Mouse (Mus musculus) liver, embryonic 13.5 days (tissue): ENCODE measurements around the gene Gm5741. TPM values are rescaled to one million over a fixed set of nuclear protein-coding genes. Genes with fewer than 3 reads are reported as not detected.

Experiments used
- ATAC-seq: fragments of 200-750 bp; cut with Nextera tagmentation; 2 replicates; pipeline ENCODE4 v1.8.0; 2017; ENCODE audit warnings: low read depth, mild to moderate bottlenecking, moderate number of reproducible peaks, moderate library complexity
- DNase-seq: peaks from one replicate; pipeline ENCODE4 v3.0.0; 2022
- H3K27ac ChIP-seq: fragments of 300-500 bp; sonication (generic); 2 replicates; pipeline ENCODE4 v1.5.1; 2015; ENCODE audit warnings: moderate library complexity, mild to moderate bottlenecking, inconsistent platforms
- H3K27me3 ChIP-seq: fragments of 300-500 bp; sonication (generic); 2 replicates; pipeline ENCODE4 v1.6.1; 2015; ENCODE audit warnings: mild to moderate bottlenecking, inconsistent platforms
- H3K36me3 ChIP-seq: fragments of 300-500 bp; sonication (generic); 2 replicates; pipeline ENCODE4 v1.6.1; 2015; ENCODE audit warnings: mild to moderate bottlenecking, inconsistent platforms
- H3K4me1 ChIP-seq: fragments of 300-500 bp; sonication (generic); replicated peaks from 2 replicates; pipeline ENCODE4 v1.6.1; 2015; ENCODE audit warnings: inconsistent platforms
- H3K4me2 ChIP-seq: fragments of 300-500 bp; sonication (generic); 2 replicates; pipeline ENCODE4 v1.6.1; 2015; ENCODE audit warnings: inconsistent platforms, mild to moderate bottlenecking, moderate library complexity
- H3K4me3 ChIP-seq: fragments of 300-500 bp; sonication (generic); replicated peaks from 2 replicates; pipeline ENCODE4 v1.5.1; 2015; ENCODE audit warnings: mild to moderate bottlenecking, inconsistent platforms
- H3K9ac ChIP-seq: fragments of 300-500 bp; sonication (generic); 2 replicates; pipeline ENCODE4 v1.6.1; 2015; ENCODE audit warnings: mild to moderate bottlenecking, inconsistent platforms
- H3K9me3 ChIP-seq: fragments of 300-500 bp; sonication (generic); replicated peaks from 2 replicates; pipeline ENCODE4 v1.6.1; 2016; ENCODE audit warnings: inconsistent platforms
- WGBS: fragments of 180-500 bp; shearing (Covaris S2); methylation state at CpG from one replicate; pipeline ENCODE4 v1.1.7; 2015; ENCODE audit not compliant: insufficient replicate concordance; 5-methylcytosine and 5-hydroxymethylcytosine counted together
- polyA plus RNA-seq: library from polyadenylated mRNA; unstranded; fragments of >200 nt; fragmentation: Nextera tagmentation; extraction: Ambion mirVana; gene quantifications from 2 replicates; pipeline ENCODE4 v1.2.1, GENCODE M21; 2015

Gm5741 gene
- polyA plus RNA-seq, 1 experiment from 2014 or later: not detected

DNA sequence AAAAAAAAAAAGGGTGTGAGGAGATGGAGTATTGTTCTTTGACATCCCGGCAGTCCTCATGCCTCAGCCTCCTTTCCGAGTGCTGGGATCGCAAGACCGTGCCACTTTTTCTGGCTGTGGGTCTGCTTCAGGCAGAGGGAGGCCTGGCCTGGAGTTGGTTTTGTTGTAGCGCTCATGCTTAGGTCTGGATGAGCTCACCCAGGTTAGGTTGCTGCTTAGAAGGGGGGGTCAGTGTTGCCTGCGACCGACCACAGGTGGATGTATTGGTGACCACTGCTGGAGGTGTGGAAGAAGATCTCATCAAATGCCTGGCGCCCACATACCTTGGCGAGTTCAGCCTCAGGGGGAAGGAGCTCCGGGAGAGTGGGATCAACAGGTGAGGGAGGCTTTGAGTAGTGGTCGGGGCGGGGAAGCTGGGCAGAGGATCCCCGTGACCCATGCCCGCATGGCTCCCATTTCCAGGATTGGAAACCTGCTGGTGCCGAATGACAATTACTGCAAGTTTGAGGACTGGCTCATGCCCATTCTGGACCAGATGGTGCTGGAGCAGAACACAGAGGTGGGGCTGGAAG lies 5.3 kb upstream of the Gm5741 start:
- DNase-seq (no peak), ATAC-seq (no peak)
- H3K4me1 ChIP-seq: peaks cover 72% of the 10 kb centered on the region
- H3K36me3 ChIP-seq: peaks cover 47% of the 10 kb centered on the region
- 85% methylated on average over 15 of the region's 15 CpGs for WGBS
- peak overlapping the region; percentile 91 for H3K4me3 ChIP-seq
- 0 out of 2 replicates have a peak overlapping the region, but pooled peaks have one; percentile 15 for H3K27ac ChIP-seq
- peak overlapping the region; percentile 77 for H3K4me2 ChIP-seq
- no peaks in the 10 kb centered on the region for H3K9me3 ChIP-seq
- H3K27me3 ChIP-seq: no peaks in the 10 kb centered on the region
- peak overlapping the region; percentile 93; the same call in 1 of the 2 replicates for H3K9ac ChIP-seq

- Histone ChIP-seq H3K4me2 (peak overlapping the region; percentile 77), H3K9ac (peak overlapping the region; percentile 93), H3K9me3 (no peaks in the 10 kb centered on the region), H3K4me1 (peaks cover 67% of the 10 kb centered on the region), H3K36me3 (peaks cover 42% of the 10 kb centered on the region), H3K4me3 (peak overlapping the region; percentile 91), H3K27me3 (no peaks in the 10 kb centered on the region), H3K27ac (peak overlapping the region; percentile 94)
- DNase-seq (no peak), ATAC-seq (no peak)
- 37% methylated on average over 9 of the region's 9 CpGs for WGBS
These were observed 4.7 kb upstream of the Gm5741 start for GRCm38 (mm10) chr8:85072364-85072929.

DNA sequence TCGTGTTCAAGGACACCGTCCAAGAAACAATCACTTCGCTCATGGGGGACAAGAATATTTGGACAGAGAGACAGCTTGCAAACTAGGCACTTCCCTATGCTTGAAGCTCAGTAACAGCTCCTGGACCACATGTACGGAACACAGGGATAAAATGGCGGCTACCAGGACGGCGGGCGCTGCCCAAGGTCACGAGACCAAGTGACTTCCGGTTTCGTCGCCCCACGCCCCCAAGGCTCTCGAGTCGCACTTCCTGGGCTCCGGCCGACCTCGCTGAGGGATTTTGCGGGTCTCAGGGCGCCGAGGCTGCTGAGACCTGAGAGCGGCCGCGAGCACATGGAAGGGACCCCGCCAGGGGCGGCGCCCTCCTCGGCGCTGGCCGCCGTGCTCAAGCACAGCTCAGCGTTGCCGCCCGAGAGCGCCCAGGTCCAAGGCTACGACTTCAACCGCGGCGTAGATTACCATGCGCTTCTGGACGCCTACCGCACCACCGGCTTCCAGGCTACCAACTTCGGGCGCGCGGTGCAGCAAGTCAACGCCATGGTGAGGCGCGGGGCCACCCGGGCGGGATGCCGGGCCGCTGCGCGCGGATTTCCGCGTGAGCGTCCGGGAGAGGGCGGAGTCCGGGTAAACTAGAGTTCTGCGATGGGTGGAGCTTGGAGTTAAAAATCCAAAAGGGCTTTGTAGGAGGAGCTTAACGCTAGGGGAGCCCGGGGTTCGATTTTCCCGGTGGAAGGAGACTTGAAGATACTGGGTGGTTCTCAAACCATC lies 3.9 kb upstream of the Gm5741 start, which contains the start of gene Dhps:
Gene Dhps (plus strand): TSS at position 244 of the 768 bp plus-strand sequence.
- no peaks in the 10 kb centered on the region for H3K27me3 ChIP-seq
- ATAC-seq (peak; percentile 77), DNase-seq (peak; percentile 84)
- under 1% methylated on average over 66 of the region's 68 CpGs for WGBS
- peak within 1 kb of the TSS; percentile 77 for H3K4me2 ChIP-seq
- peak within 1 kb of the TSS; percentile 94 for H3K27ac ChIP-seq
- H3K4me1 ChIP-seq: peaks cover 59% of the 10 kb centered on the region
- H3K9ac ChIP-seq: peak within 1 kb of the TSS; percentile 93
- H3K4me3 ChIP-seq: peak within 1 kb of the TSS; percentile 91
- H3K9me3 ChIP-seq: no peaks in the 10 kb centered on the region
- peaks cover 38% of the 10 kb centered on the region for H3K36me3 ChIP-seq

DNA sequence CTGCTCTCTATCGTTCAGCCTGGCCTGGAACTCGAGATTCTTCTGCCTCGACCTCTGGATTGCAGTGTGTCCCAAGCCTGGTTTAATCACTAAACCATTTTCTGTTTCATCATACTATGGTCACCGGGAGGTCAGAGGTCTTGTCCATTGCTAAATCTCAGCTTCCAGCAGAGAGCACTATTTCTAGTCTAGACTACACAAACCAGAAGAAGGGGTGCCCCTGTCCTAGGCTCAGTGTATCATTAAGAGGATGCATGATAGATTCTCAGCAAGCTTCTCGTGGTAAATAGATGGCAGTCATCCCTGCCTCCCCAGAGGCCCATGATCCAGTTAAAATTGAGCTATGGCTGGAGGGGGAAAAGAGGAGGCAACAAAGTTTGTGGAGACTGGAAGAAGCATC lies 3.3 kb upstream of the Gm5741 start:
- DNase-seq: no peak
- Histone ChIP-seq H3K9me3 (no peaks in the 10 kb centered on the region), H3K27me3 (no peaks in the 10 kb centered on the region), H3K27ac (peak overlapping the region; percentile 94), H3K4me3 (peak overlapping the region; percentile 91), H3K36me3 (peaks cover 33% of the 10 kb centered on the region), H3K4me1 (peaks cover 53% of the 10 kb centered on the region), H3K4me2 (peak overlapping the region; percentile 77), H3K9ac (peak overlapping the region; percentile 93; the same call in 1 of the 2 replicates)
- 67% methylated on average over 5 of the region's 5 CpGs for WGBS
- peak; percentile 10; the same call in 1 of the 2 replicates for ATAC-seq

DNA sequence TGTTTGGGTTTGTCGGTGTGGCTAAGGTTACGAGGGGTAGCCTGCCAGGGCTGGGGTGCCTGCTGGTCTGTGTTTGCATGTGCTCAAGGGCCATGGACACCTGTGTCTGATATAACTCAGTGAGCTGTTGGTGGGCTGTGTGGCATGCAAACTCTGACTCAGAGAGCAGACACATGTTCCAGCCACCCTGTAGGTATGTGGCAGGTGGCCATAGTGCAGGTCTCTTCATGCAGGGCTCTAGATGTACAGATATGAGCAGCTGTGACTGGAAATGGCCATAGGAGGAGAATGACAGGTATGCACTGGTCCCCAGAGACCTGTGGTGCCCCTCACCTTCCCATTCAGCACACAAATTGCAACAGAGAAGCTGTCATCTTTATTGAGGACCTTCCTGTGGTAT lies 627 bp downstream of the Gm5741 start:
- Histone ChIP-seq H3K36me3 (peaks cover 6% of the 10 kb centered on the region; the same call in 1 of the 2 replicates), H3K9ac (no peak overlapping the region), H3K27ac (no peak overlapping the region), H3K4me1 (peaks cover 21% of the 10 kb centered on the region), H3K27me3 (no peaks in the 10 kb centered on the region), H3K4me3 (no peak overlapping the region), H3K9me3 (no peaks in the 10 kb centered on the region), H3K4me2 (no peak overlapping the region)
- WGBS: 86% methylated on average over 2 of the region's 2 CpGs
- no peak for ATAC-seq
- no peak for DNase-seq

DNA sequence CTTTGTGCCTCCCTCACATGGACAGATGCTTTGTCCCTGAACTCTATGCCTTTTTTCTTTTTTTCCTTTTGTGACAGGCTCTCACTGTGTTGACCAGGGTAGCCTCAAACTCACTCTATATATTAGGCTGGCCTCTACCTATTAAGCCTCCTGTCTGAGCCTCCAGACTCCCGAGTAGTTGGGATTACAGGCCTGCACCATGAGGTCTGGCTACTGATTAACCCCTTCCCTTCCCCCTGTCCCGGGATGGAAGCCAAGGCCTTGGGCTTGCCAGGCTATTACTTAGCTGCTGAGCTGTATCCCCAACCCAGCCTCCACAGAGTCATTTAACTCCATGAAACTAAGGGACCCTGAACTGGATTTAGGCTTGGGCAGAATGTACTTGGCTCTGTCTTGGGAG lies 2.6 kb downstream of the Gm5741 start:
- Histone ChIP-seq H3K4me3 (no peak overlapping the region), H3K4me2 (no peak overlapping the region), H3K4me1 (peaks cover 24% of the 10 kb centered on the region), H3K36me3 (peaks cover 6% of the 10 kb centered on the region; the same call in 1 of the 2 replicates), H3K9me3 (no peaks in the 10 kb centered on the region), H3K9ac (no peak overlapping the region), H3K27me3 (no peaks in the 10 kb centered on the region), H3K27ac (peak overlapping the region; percentile 63)
- DNase-seq (no peak), ATAC-seq (peak; percentile 47)
- WGBS: 56% methylated on average over 2 of the region's 2 CpGs

- H3K9me3 ChIP-seq: no peaks in the 10 kb centered on the region
- 87% methylated on average over 4 of the region's 4 CpGs for WGBS
- H3K36me3 ChIP-seq: peaks cover 6% of the 10 kb centered on the region; the same call in 1 of the 2 replicates
- H3K27ac ChIP-seq: no peak overlapping the region
- no peak overlapping the region for H3K4me2 ChIP-seq
- H3K27me3 ChIP-seq: no peaks in the 10 kb centered on the region
- peaks cover 35% of the 10 kb centered on the region for H3K4me1 ChIP-seq
- DNase-seq (no peak), ATAC-seq (no peak)
- H3K9ac ChIP-seq: no peak overlapping the region
- H3K4me3 ChIP-seq: no peak overlapping the region
These were observed 5.2 kb downstream of the Gm5741 start for GRCm38 (mm10) chr8:85062603-85063002.

GRCm38 (mm10) chr8:85059879-85060616 lies 7.7 kb downstream of the Gm5741 start, which contains the start of gene Fbxw9:
TSS of gene Fbxw9 (plus strand) at chr8:85060055.
- ATAC-seq (peak; percentile 81), DNase-seq (peak; percentile 74)
- Histone ChIP-seq H3K27ac (no peak within 1 kb of the TSS), H3K9me3 (no peaks in the 10 kb centered on the region), H3K4me3 (peak within 1 kb of the TSS; percentile 81), H3K27me3 (no peaks in the 10 kb centered on the region), H3K9ac (peak within 1 kb of the TSS; percentile 75), H3K36me3 (peaks cover 24% of the 10 kb centered on the region), H3K4me2 (peak within 1 kb of the TSS; percentile 96), H3K4me1 (peaks cover 29% of the 10 kb centered on the region)
- WGBS: under 1% methylated on average over 53 of the region's 53 CpGs

DNA sequence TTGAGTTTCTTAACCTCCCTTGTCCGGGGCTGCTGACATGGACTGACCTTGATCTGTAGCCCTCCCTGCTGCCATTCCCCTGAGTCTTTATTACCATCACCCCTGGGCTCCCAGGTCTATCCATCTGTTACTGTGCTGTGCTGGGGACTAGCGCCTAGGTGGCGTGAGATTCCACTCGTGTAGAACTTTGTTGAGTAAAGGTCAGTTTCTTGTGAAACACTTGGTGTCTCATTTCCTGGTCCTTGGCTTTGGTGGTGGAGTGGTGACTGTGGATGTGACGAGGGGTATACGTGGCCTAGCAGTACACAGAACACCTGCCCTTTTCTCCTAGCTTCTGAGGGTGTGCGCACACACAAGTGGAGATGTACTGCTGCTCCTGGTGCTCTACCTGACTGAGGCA lies 10.4 kb downstream of the Gm5741 start:
- 80% methylated on average over 7 of the region's 7 CpGs for WGBS
- Histone ChIP-seq H3K27me3 (no peaks in the 10 kb centered on the region), H3K9me3 (no peaks in the 10 kb centered on the region), H3K4me3 (no peak overlapping the region), H3K27ac (no peak overlapping the region), H3K4me2 (no peak overlapping the region), H3K36me3 (peaks cover 50% of the 10 kb centered on the region), H3K9ac (no peak overlapping the region), H3K4me1 (peaks cover 29% of the 10 kb centered on the region)
- DNase-seq (no peak), ATAC-seq (no peak)

- H3K4me1 ChIP-seq: peaks cover 35% of the 10 kb centered on the region
- WGBS: 88% methylated on average over 6 of the region's 6 CpGs
- ATAC-seq: no peak
- no peak overlapping the region for H3K4me2 ChIP-seq
- H3K9ac ChIP-seq: no peak overlapping the region
- H3K9me3 ChIP-seq: no peaks in the 10 kb centered on the region
- peaks cover 92% of the 10 kb centered on the region for H3K36me3 ChIP-seq
- no peak overlapping the region for H3K4me3 ChIP-seq
- no peak for DNase-seq
- H3K27ac ChIP-seq: no peak overlapping the region
- H3K27me3 ChIP-seq: no peaks in the 10 kb centered on the region
These were observed 24.2 kb downstream of the Gm5741 start for GRCm38 (mm10) chr8:85043619-85044018.
